7 mouse cellular contexts compared by ENCODE assay signal in genomic region chr7:143757027-143757390, GRCm38 (mm10). TPM values are rescaled to one million over a fixed set of nuclear protein-coding genes. Genes with fewer than 3 reads are reported as not detected.
DNase-seq lines count a peak whose midpoint lies in the region; ATAC-seq lines count a peak whose summit lies in the region.

No protein-coding gene starts in this region.

- peak overlapping the region; percentile 54 for H3K9ac ChIP-seq in hindbrain, embryonic 16.5 days (ENCODE audit: low read depth, low read length)

- H3K9me3 ChIP-seq in hindbrain, embryonic 16.5 days (ENCODE audit: control insufficient read depth, low read length): no peaks in the 10 kb centered on the region

- peak overlapping the region; percentile 93 for H3K4me2 ChIP-seq in hindbrain, embryonic 16.5 days (ENCODE audit: low read length)

- H3K27me3 ChIP-seq in hindbrain, embryonic 16.5 days (replicated peaks; ENCODE audit: control insufficient read depth, insufficient read depth, low read length): peaks cover 4% of the 10 kb centered on the region

- H3K36me3 ChIP-seq in hindbrain, embryonic 16.5 days (ENCODE audit: control insufficient read depth, insufficient read depth, low read length): no peaks in the 10 kb centered on the region

- 1% methylated on average over 15 of the region's 15 CpGs for whole genome bisulfite sequencing in hindbrain, embryonic 16.5 days

- intact Hi-C loops in left cerebral cortex, postnatal 14 days (cut with DNase I): loop anchor here (10.0 kb wide), 1 partner anchor 282 kb away; the partner anchor contains the start of gene Slc22a18

- DNase-seq in WW6 (ENCODE audit: low read depth, low spot score): peak; percentile 40
- DNase-seq in cerebellum, postnatal 10 days: peak; percentile 79 to 84
- peak; percentile 79 for DNase-seq in gastrocnemius, adult 18-20 months (ENCODE audit: low spot score)
- peak; percentile 61 to 72 for DNase-seq in left cerebral cortex, postnatal 14 days (ENCODE audit: low spot score in 2 of 2)
- DNase-seq in skeletal muscle tissue, adult 2 months (ENCODE audit: low read depth, low spot score): peak; percentile 70

- peak overlapping the region; percentile 45 for H3K4me3 ChIP-seq in hindbrain, embryonic 16.5 days (ENCODE audit: low read length)

- ATAC-seq in hindbrain, embryonic 16.5 days: peak; percentile 94
- peak; percentile 88 for ATAC-seq in megakaryocyte-erythroid progenitor cell, adult 5-6 weeks (replicated peaks; ENCODE audit: low FRiP score, low TSS enrichment, poor library complexity, severe bottlenecking)

- peaks cover 12% of the 10 kb centered on the region for H3K4me1 ChIP-seq in hindbrain, embryonic 16.5 days (ENCODE audit: control insufficient read depth, insufficient read depth, low read depth, low read length)

- H3K27ac ChIP-seq in hindbrain, embryonic 16.5 days (ENCODE audit: low read depth, low read length): no peak overlapping the region

RNA-seq across cellular contexts. Expression of gene Osbpl5, which starts 0.2 kb away (rescaled TPM):
- total RNA-seq in gastrocnemius, adult 18-20 months (2021): 10 to 100 TPM; 14.4 to 15.4 TPM
- 43.7 and 44.9 TPM in 2 replicates for polyA plus RNA-seq in hindbrain, embryonic 16.5 days (2015; fragmentation: Nextera tagmentation; extraction: Ambion mirVana)
- 10 to 100 TPM; 33.7 to 35.6 TPM for total RNA-seq in left cerebral cortex, postnatal 14 days (2021)
- 4.3 and 9.3 TPM in 2 replicates for total RNA-seq in megakaryocyte-erythroid progenitor cell, adult 5-6 weeks (2014; fragmentation: Nextera tagmentation)
- total RNA-seq in megakaryocyte-erythroid progenitor cell, adult 5-6 weeks (2017): 2.6 and 3.8 TPM in 2 replicates

RNA-seq across cellular contexts. Expression of gene Mrgprg, which starts 9.8 kb away (rescaled TPM):
- total RNA-seq in gastrocnemius, adult 18-20 months (2021): under 1 TPM; 0.43 to 0.71 TPM
- not detected in 2 replicates for polyA plus RNA-seq in hindbrain, embryonic 16.5 days (2015; fragmentation: Nextera tagmentation; extraction: Ambion mirVana)
- not detected for total RNA-seq in left cerebral cortex, postnatal 14 days (2021)
- total RNA-seq in megakaryocyte-erythroid progenitor cell, adult 5-6 weeks (2014; fragmentation: Nextera tagmentation): not detected in 2 replicates
- not detected in 2 replicates for total RNA-seq in megakaryocyte-erythroid progenitor cell, adult 5-6 weeks (2017)

RNA-seq across cellular contexts. Expression of gene Mrgpre, which starts 27.3 kb away (rescaled TPM):
- total RNA-seq in gastrocnemius, adult 18-20 months (2021): under 1 TPM; 0.68 to 0.71 TPM
- 10.8 and 14.2 TPM in 2 replicates for polyA plus RNA-seq in hindbrain, embryonic 16.5 days (2015; fragmentation: Nextera tagmentation; extraction: Ambion mirVana)
- total RNA-seq in left cerebral cortex, postnatal 14 days (2021): 1 to 10 TPM; 7.4 to 8.7 TPM
- 0.37 TPM in 1 of 2 replicates, not detected in the other for total RNA-seq in megakaryocyte-erythroid progenitor cell, adult 5-6 weeks (2014; fragmentation: Nextera tagmentation)
- total RNA-seq in megakaryocyte-erythroid progenitor cell, adult 5-6 weeks (2017): 0.19 and 0.27 TPM in 2 replicates

Comparison
In these comparisons a context has a peak if more than half of its experiments do, and no peak if none do; other contexts are left out.
1. RNA of gene Mrgpre, which starts 27.3 kb away (total RNA-seq): 7.4 to 8.7 TPM in left cerebral cortex, postnatal 14 days; 0.68 to 0.71 TPM in gastrocnemius, adult 18-20 months and 0.19 to 0.37 TPM in megakaryocyte-erythroid progenitor cell, adult 5-6 weeks; every median in the first group is over 4 times any median in the second.
2. Peak in every context shown above with its lines, with median percentiles within 50 percentile points of each other: DNase-seq.